Mouse (Mus musculus): Measurements from ENCODE around the gene Fam25c.

GRCm38 (mm10) chr14:34355301-34355700, at the start of gene Fam25c:
- TF ChIP-seq CTCF (IDR thresholded peaks at IDR 0.05; ENCODE audit: low read depth) (no peak), EP300 (IDR thresholded peaks at IDR 0.05; ENCODE audit: low read depth) (no peak)

Measured in liver, postnatal 0 days (tissue).